ENCODE assay signal across 20 mouse cellular contexts in the genomic region with DNA sequence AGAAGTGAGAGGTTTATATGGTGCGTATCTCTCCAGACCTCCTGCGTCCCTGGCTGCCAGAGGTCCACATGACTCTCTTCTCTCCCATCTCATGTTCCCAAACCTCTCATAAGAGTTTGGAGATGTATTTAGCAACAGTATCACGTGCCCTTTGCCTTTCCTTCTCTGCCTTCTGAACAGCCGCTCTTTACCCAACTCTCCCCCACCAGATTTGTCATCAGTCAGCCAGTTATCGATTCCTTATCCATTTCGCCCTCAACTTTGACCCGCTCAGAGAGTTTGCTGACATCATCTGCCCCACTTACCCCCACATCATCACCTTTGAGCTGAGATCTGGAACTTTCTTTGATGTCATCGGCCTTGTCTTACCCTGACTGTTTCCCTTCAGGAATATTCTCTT.
A peak's percentile ranks its signal among the peaks of the same experiment; 100 is the strongest.
DNase-seq lines count a peak whose midpoint lies in the region; ATAC-seq and TF ChIP-seq lines count a peak whose summit lies in the region.
"Had no signal": no experiment of that assay in that cellular context is flagged by ENCODE, and none has a peak within 500 bp of the region (broad histone marks: within the 10 kb centered on the region; RNA-seq: fewer than 3 reads in every experiment).

No protein-coding gene starts in this region.

- H3K27ac ChIP-seq in heart, adult 2 months, result peak overlapping the region; percentile 75
- H3K27ac ChIP-seq in lung, embryonic 15.5 days, result 0 out of 2 replicates have a peak overlapping the region, but pooled peaks have one; percentile 36
- H3K27ac ChIP-seq in liver, embryonic 14.5 days, result no peak overlapping the region
- peak overlapping the region; percentile 61 for H3K27ac ChIP-seq in macrophage
- H3K27ac ChIP-seq: hindbrain, postnatal 0 days; midbrain, embryonic 13.5 days had no signal

- no peak overlapping the region for H3K4me3 ChIP-seq in heart, adult 2 months
- H3K4me3 ChIP-seq in lung, embryonic 15.5 days, result no peak overlapping the region
- H3K4me3 ChIP-seq in liver, embryonic 14.5 days (ENCODE audit: insufficient read depth in 1 of 2, low read depth in 2 of 2, low read length in 2 of 2), result no peak overlapping the region
- H3K4me3 ChIP-seq in macrophage (ENCODE audit: inconsistent target), result no peak overlapping the region
- H3K4me3 ChIP-seq: embryonic facial prominence, embryonic 12.5 days; heart, embryonic 15.5 days; kidney, embryonic 15.5 days; megakaryocyte, embryonic 14.5 days; midbrain, embryonic 13.5 days had no signal

- peaks cover 8% of the 10 kb centered on the region for H3K36me3 ChIP-seq in heart, adult 2 months (ENCODE audit: control insufficient read depth, insufficient read depth, low read length)
- H3K36me3 ChIP-seq in lung, embryonic 15.5 days, result no peaks in the 10 kb centered on the region
- no peaks in the 10 kb centered on the region for H3K36me3 ChIP-seq in liver, embryonic 14.5 days (replicated peaks; ENCODE audit: control insufficient read depth, insufficient read depth, low read depth)
- H3K36me3 ChIP-seq in macrophage (ENCODE audit: inconsistent target), result no peaks in the 10 kb centered on the region
- H3K36me3 ChIP-seq: embryonic facial prominence, embryonic 12.5 days; G1E; heart, embryonic 15.5 days; kidney, embryonic 15.5 days; midbrain, embryonic 13.5 days had no signal

- intact Hi-C loops in heart, adult 2 months (cut with DNase I), result loop anchor here (2.0 to 5.0 kb wide), 2 partner anchors 29 to 239 kb away; no protein-coding TSS in a partner anchor
- intact Hi-C loops in heart, postnatal 25 days (cut with DNase I), result no loop called here

- H3K9ac ChIP-seq in heart, adult 2 months (ENCODE audit: low read depth, low read length), result no peak overlapping the region
- H3K9ac ChIP-seq in lung, embryonic 15.5 days, result no peak overlapping the region
- H3K9ac ChIP-seq in liver, embryonic 14.5 days (replicated peaks), result no peak overlapping the region
- H3K9ac ChIP-seq: embryonic facial prominence, embryonic 12.5 days; forebrain, postnatal 0 days; heart, embryonic 15.5 days; kidney, embryonic 15.5 days; midbrain, embryonic 13.5 days had no signal

- TF ChIP-seq CTCF in heart, adult 2 months (IDR thresholded peaks at IDR 0.05), result no peak
- no peak for TF ChIP-seq CTCF in liver, embryonic 14.5 days (IDR thresholded peaks at IDR 0.05; ENCODE audit: low read depth)

- DNase-seq in heart, adult 2 months, result no peak
- no peak for DNase-seq in heart, postnatal 25 days (ENCODE audit: low spot score)
- DNase-seq in lung, postnatal 14 days, result no peak
- DNase-seq in liver, embryonic 14.5 days (ENCODE audit: low read depth in 3 of 3, low spot score in 3 of 3), result peak; percentile 7 to 20 (median 13)
- DNase-seq in urinary bladder, postnatal 14 days (ENCODE audit: low spot score), result no peak
- DNase-seq: adrenal gland, adult 2 months; cerebellum, adult 18-20 months; cerebellum, postnatal 14 days; forebrain, postnatal 0 days had no signal

- H3K9me3 ChIP-seq in lung, embryonic 15.5 days, result no peaks in the 10 kb centered on the region
- no peaks in the 10 kb centered on the region for H3K9me3 ChIP-seq in liver, embryonic 14.5 days (ENCODE audit: control insufficient read depth, low read length)
- H3K9me3 ChIP-seq: embryonic facial prominence, embryonic 12.5 days; heart, embryonic 15.5 days; kidney, embryonic 15.5 days; megakaryocyte, embryonic 14.5 days; midbrain, embryonic 13.5 days had no signal

- H3K27me3 ChIP-seq in heart, adult 2 months (ENCODE audit: control insufficient read depth, insufficient read depth, low read length), result no peaks in the 10 kb centered on the region
- H3K27me3 ChIP-seq in lung, embryonic 15.5 days, result no peaks in the 10 kb centered on the region
- no peaks in the 10 kb centered on the region for H3K27me3 ChIP-seq in liver, embryonic 14.5 days (ENCODE audit: control insufficient read depth, insufficient read depth, low read length)
- H3K27me3 ChIP-seq: CH12.LX; embryonic facial prominence, embryonic 12.5 days; heart, embryonic 15.5 days; kidney, embryonic 15.5 days; megakaryocyte, embryonic 14.5 days; midbrain, embryonic 13.5 days had no signal

- 0 out of 2 replicates have a peak, but pooled peaks have one; percentile 41 for TF ChIP-seq EP300 in heart, adult 2 months (IDR thresholded peaks at IDR 0.05; ENCODE audit: insufficient read depth, low read depth, low read length)
- no peak for TF ChIP-seq EP300 in liver, embryonic 14.5 days (IDR thresholded peaks at IDR 0.05; ENCODE audit: low read depth)

- WGBS in heart, adult 2 months, result 60% methylated on average over 8 of the region's 8 CpGs
- WGBS in lung, embryonic 15.5 days, result 75% methylated on average over 8 of the region's 8 CpGs
- 63% methylated on average over 8 of the region's 8 CpGs for WGBS in liver, embryonic 14.5 days (ENCODE audit: insufficient replicate concordance)
- 93% methylated on average over 8 of the region's 8 CpGs for WGBS in macrophage (ENCODE audit: missing documents)

- TF ChIP-seq POLR2A in heart, adult 2 months (IDR thresholded peaks at IDR 0.05; ENCODE audit: insufficient read depth, low read depth, low read length), result no peak

- H3K4me2 ChIP-seq in lung, embryonic 15.5 days, result no peak overlapping the region
- no peak overlapping the region for H3K4me2 ChIP-seq in liver, embryonic 14.5 days (ENCODE audit: low read depth)
- H3K4me2 ChIP-seq: embryonic facial prominence, embryonic 12.5 days; heart, embryonic 15.5 days; kidney, embryonic 15.5 days; midbrain, embryonic 13.5 days had no signal

- no peak for ATAC-seq in lung, embryonic 15.5 days (ENCODE audit: borderline replicate concordance, extremely low read depth, low FRiP score, low TSS enrichment)
- ATAC-seq in liver, embryonic 14.5 days (ENCODE audit: insufficient read depth), result peak; percentile 50; the same call in 1 of the 2 replicates
- ATAC-seq: forebrain, postnatal 0 days; hindbrain, postnatal 0 days; Patski had no signal

- no peaks in the 10 kb centered on the region for H3K79me2 ChIP-seq in heart, adult 2 months (replicated peaks; ENCODE audit: control insufficient read depth, insufficient read depth, low read length)
- H3K79me2 ChIP-seq in macrophage (ENCODE audit: inconsistent target), result no peaks in the 10 kb centered on the region

- H3K4me1 ChIP-seq in heart, adult 2 months (ENCODE audit: control insufficient read depth, insufficient read depth, low read length), result peaks cover 20% of the 10 kb centered on the region
- peaks cover 38% of the 10 kb centered on the region for H3K4me1 ChIP-seq in lung, embryonic 15.5 days
- peaks cover 0 to 17% of the 10 kb centered on the region in 2 experiments; a peak in 2 of 4 replicates for H3K4me1 ChIP-seq in liver, embryonic 14.5 days (replicated peaks; ENCODE audit: control insufficient read depth in 2 of 2, insufficient read depth in 2 of 2, low read length in 1 of 2)

Comparison
In these comparisons a context has a peak if more than half of its experiments do, and no peak if none do; other contexts are left out.
1. DNase-seq: peak in liver, embryonic 14.5 days (3 of 3); none in heart, adult 2 months (0 of 2), heart, postnatal 25 days (single experiment), lung, postnatal 14 days (single experiment) and urinary bladder, postnatal 14 days (single experiment).